Mouse (Mus musculus): ENCODE results near the gene Plppr3.
A peak's percentile ranks its signal among the peaks of the same experiment; 100 is the strongest.

Gene Plppr3

GRCm38 (mm10) chr10:79849941-79850628 lies 24.3 kb downstream of the Plppr3 start:
- DNase-seq = no peak

- no peak for DNase-seq
Measured at GRCm38 (mm10) chr10:79846553-79846952, 27.9 kb downstream of the Plppr3 start.

- no peak for DNase-seq
Measured at GRCm38 (mm10) chr10:79843476-79843875, 31.0 kb downstream of the Plppr3 start.

GRCm38 (mm10) chr10:79842322-79842721 lies 32.1 kb downstream of the Plppr3 start:
- DNase-seq = no peak

- DNase-seq = peak; percentile 93
Measured at GRCm38 (mm10) chr10:79840644-79841551, 33.5 kb downstream of the Plppr3 start.

- no peak for DNase-seq
Measured at GRCm38 (mm10) chr10:79840091-79840490, 34.3 kb downstream of the Plppr3 start.

GRCm38 (mm10) chr10:79838151-79838550 lies 36.3 kb downstream of the Plppr3 start:
- DNase-seq = no peak

GRCm38 (mm10) chr10:79836918-79837317 lies 37.5 kb downstream of the Plppr3 start:
- no peak for DNase-seq

- DNase-seq = peak; percentile 87
Measured at GRCm38 (mm10) chr10:79834769-79835398, 39.5 kb downstream of the Plppr3 start.

GRCm38 (mm10) chr10:79832786-79833181 lies 41.6 kb downstream of the Plppr3 start:
- no peak for DNase-seq

- no peak for DNase-seq
Measured at GRCm38 (mm10) chr10:79832026-79832785, 42.2 kb downstream of the Plppr3 start.

- DNase-seq = no peak
Measured at GRCm38 (mm10) chr10:79831583-79831982, 42.9 kb downstream of the Plppr3 start.

- peak; percentile 56 for DNase-seq
Measured at GRCm38 (mm10) chr10:79824413-79824812, 50.0 kb downstream of the Plppr3 start.

GRCm38 (mm10) chr10:79823011-79823410 lies 51.4 kb downstream of the Plppr3 start:
- DNase-seq = no peak

GRCm38 (mm10) chr10:79822372-79822771 lies 52.1 kb downstream of the Plppr3 start:
- DNase-seq = peak; percentile 40

- no peak for DNase-seq
Measured at GRCm38 (mm10) chr10:79821731-79822130, 52.7 kb downstream of the Plppr3 start.

GRCm38 (mm10) chr10:79820782-79821181 lies 53.7 kb downstream of the Plppr3 start, which contains the start of gene Misp:
Misp (plus strand) TSS chr10:79820989.
- no peak for DNase-seq

GRCm38 (mm10) chr10:79820277-79820676 lies 54.2 kb downstream of the Plppr3 start:
- no peak for DNase-seq

- DNase-seq = no peak
Measured at GRCm38 (mm10) chr10:79819606-79820005, 54.8 kb downstream of the Plppr3 start.

- DNase-seq = no peak
Measured at GRCm38 (mm10) chr10:79818225-79818624, 56.2 kb downstream of the Plppr3 start.

GRCm38 (mm10) chr10:79817111-79817510 lies 57.3 kb downstream of the Plppr3 start:
- no peak for DNase-seq

GRCm38 (mm10) chr10:79815671-79816494 lies 58.6 kb downstream of the Plppr3 start:
- no peak for DNase-seq

Data from lung, postnatal 10 days (tissue).